Mouse (Mus musculus): ENCODE measurements around the gene Rflna. TPM values are rescaled to one million over a fixed set of nuclear protein-coding genes. Genes with fewer than 3 reads are reported as not detected.

Gene Rflna
- polyA plus RNA-seq, 1 experiment: not detected

DNA sequence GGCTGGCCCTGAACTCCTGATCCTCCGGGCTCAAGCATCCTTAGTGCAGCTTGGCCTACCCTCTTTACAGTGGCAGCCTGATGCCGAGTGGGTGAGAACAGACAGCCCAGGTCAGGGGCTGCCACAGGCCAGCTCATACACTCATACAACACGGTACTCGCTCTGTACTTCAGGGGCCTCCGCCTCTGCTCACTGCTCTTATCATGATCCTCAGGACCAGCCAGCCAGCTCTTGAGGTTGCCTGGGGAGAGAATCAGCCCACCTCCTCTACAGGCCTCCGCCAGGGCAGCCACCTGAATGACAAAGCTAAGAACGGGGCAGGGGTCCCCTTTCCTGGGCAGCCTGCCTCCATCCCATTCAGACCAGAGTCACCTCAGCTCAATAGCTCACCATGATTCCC is 50.6 kb downstream of the Rflna start:
- TF ChIP-seq TAL1 (IDR thresholded peaks at IDR 0.05; ENCODE audit: low read length) (no peak), GATA1 (IDR thresholded peaks at IDR 0.05; ENCODE audit: low read length) (peak; percentile 60)
- H3K4me3 ChIP-seq (replicated peaks): peak overlapping the region; percentile 47
- H3K27me3 ChIP-seq (ENCODE audit: control insufficient read depth): peaks cover 22% of the 10 kb centered on the region
- H3K4me1 ChIP-seq (ENCODE audit: control insufficient read depth): peaks cover 96% of the 10 kb centered on the region
- no peaks in the 10 kb centered on the region; the same call in 1 of the 2 replicates for H3K9me3 ChIP-seq (ENCODE audit: control insufficient read depth, low read length)
- H3K36me3 ChIP-seq (ENCODE audit: control insufficient read depth): peaks cover 68% of the 10 kb centered on the region

DNA sequence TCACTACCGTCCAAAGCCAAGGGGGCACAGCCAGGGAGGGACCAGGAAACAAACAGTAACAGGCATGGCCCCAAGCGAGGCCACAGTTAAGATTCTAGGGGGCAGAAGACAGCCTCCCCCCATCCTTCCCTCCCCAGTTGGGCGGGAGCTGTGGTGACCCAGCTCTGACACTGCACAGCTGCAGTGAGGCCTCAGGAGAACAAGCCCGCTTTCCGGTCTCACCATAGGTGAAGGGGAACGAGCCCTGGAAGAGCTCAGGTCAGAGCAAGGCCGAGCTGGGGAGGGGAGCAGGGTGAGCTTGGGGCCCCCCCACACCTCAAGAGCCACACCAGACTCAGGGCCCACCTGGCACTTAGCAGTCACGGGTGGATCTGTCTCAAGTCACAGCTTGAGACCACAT is 52.9 kb downstream of the Rflna start:
- Histone ChIP-seq H3K27me3 (ENCODE audit: control insufficient read depth) (peaks cover 38% of the 10 kb centered on the region), H3K4me1 (ENCODE audit: control insufficient read depth) (peaks cover 78% of the 10 kb centered on the region), H3K4me3 (replicated peaks) (no peak overlapping the region), H3K9me3 (ENCODE audit: control insufficient read depth, low read length) (no peaks in the 10 kb centered on the region; the same call in 1 of the 2 replicates), H3K36me3 (ENCODE audit: control insufficient read depth) (peaks cover 46% of the 10 kb centered on the region)
- TF ChIP-seq GATA1 (IDR thresholded peaks at IDR 0.05; ENCODE audit: low read length): no peak
- TF ChIP-seq TAL1 (IDR thresholded peaks at IDR 0.05; ENCODE audit: low read length): no peak

- H3K27me3 ChIP-seq (ENCODE audit: control insufficient read depth): peaks cover 38% of the 10 kb centered on the region
- TF ChIP-seq GATA1 (IDR thresholded peaks at IDR 0.05; ENCODE audit: low read length) (no peak), TAL1 (IDR thresholded peaks at IDR 0.05; ENCODE audit: low read length) (no peak)
- no peaks in the 10 kb centered on the region; the same call in 1 of the 2 replicates for H3K9me3 ChIP-seq (ENCODE audit: control insufficient read depth, low read length)
- peaks cover 78% of the 10 kb centered on the region for H3K4me1 ChIP-seq (ENCODE audit: control insufficient read depth)
- H3K36me3 ChIP-seq (ENCODE audit: control insufficient read depth): peaks cover 42% of the 10 kb centered on the region
- H3K4me3 ChIP-seq (replicated peaks): no peak overlapping the region
Measured at GRCm38 (mm10) chr5:125056331-125056695, 53.3 kb downstream of the Rflna start.

GRCm38 (mm10) chr5:125056696-125057554 is 53.9 kb downstream of the Rflna start:
- TF ChIP-seq TAL1 (IDR thresholded peaks at IDR 0.05; ENCODE audit: low read length): no peak
- TF ChIP-seq GATA1 (IDR thresholded peaks at IDR 0.05; ENCODE audit: low read length): no peak
- no peaks in the 10 kb centered on the region; the same call in 1 of the 2 replicates for H3K9me3 ChIP-seq (ENCODE audit: control insufficient read depth, low read length)
- H3K36me3 ChIP-seq (ENCODE audit: control insufficient read depth): peaks cover 36% of the 10 kb centered on the region
- H3K4me1 ChIP-seq (ENCODE audit: control insufficient read depth): peaks cover 75% of the 10 kb centered on the region
- H3K27me3 ChIP-seq (ENCODE audit: control insufficient read depth): peaks cover 38% of the 10 kb centered on the region
- H3K4me3 ChIP-seq (replicated peaks): peak overlapping the region; percentile 45

DNA sequence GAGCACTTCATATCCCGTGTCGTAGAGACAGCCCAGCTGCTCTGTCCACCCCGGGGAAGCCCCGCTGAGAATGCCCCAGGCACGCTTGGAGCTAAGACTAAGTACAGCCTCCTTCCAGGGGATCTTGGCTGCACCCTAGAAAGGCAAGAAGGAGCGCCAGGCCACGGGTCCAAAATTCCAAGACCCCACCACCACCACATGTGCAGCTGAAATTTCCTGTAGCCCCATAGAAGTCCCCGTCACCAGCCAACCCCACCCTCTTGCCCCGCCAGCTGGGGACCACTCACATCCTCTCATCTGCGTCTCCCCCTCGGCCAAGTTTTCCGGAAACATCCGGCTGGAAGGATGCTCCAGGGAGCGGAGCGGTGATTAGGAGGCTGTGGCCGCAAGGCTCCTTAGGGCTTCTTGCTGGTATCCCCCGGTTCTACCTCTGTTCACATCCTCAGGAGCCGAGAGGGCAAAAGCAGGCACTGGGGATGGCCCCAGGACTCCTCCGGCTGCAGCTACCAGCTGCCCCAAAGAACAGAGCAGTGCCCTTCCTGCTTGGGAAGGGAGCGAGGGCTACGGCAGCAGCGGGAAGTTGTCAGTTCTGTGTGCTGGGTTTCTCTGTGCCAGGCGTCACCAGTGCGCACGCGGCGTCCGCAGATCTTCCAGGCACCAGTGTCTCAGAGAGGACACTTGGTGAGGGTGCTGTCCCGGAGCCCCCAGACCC is 54.7 kb downstream of the Rflna start:
- Histone ChIP-seq H3K36me3 (ENCODE audit: control insufficient read depth) (peaks cover 28% of the 10 kb centered on the region), H3K27me3 (ENCODE audit: control insufficient read depth) (peaks cover 38% of the 10 kb centered on the region), H3K4me1 (ENCODE audit: control insufficient read depth) (peaks cover 67% of the 10 kb centered on the region), H3K4me3 (replicated peaks) (peak overlapping the region; percentile 45), H3K9me3 (ENCODE audit: control insufficient read depth, low read length) (no peaks in the 10 kb centered on the region; the same call in 1 of the 2 replicates)
- TF ChIP-seq GATA1 (IDR thresholded peaks at IDR 0.05; ENCODE audit: low read length): no peak
- TF ChIP-seq TAL1 (IDR thresholded peaks at IDR 0.05; ENCODE audit: low read length): no peak

DNA sequence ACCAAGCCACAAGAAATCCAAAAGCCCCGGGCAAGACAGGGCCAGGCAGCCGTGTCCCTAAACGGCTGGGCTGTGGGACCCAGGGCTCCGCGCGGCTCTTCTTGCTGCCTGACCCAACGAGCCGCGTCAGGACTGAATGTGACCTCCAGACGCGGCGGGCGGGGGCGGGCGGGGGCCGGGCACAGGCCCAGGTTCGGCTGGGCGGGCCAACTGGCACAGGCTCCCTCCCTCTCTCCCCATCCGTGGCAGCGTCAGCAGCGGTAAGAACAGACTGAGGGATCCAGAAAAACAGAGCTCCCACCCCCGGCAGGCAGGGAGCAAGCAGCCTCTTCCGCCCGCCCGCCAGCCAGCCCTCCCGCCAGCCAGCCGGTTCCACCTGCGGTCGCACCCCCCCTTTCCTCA is 55.2 kb downstream of the Rflna start:
- Histone ChIP-seq H3K36me3 (ENCODE audit: control insufficient read depth) (peaks cover 25% of the 10 kb centered on the region), H3K27me3 (ENCODE audit: control insufficient read depth) (peaks cover 38% of the 10 kb centered on the region), H3K9me3 (ENCODE audit: control insufficient read depth, low read length) (no peaks in the 10 kb centered on the region; the same call in 1 of the 2 replicates), H3K4me3 (replicated peaks) (peak overlapping the region; percentile 45), H3K4me1 (ENCODE audit: control insufficient read depth) (peaks cover 62% of the 10 kb centered on the region)
- TF ChIP-seq GATA1 (IDR thresholded peaks at IDR 0.05; ENCODE audit: low read length) (no peak), TAL1 (IDR thresholded peaks at IDR 0.05; ENCODE audit: low read length) (no peak)

Other genes starting within 250 kb of the Rflna start
- 0.10 and 0.12 TPM in 2 replicates for gene Ccdc92, start 140.8 kb upstream of the Rflna start, polyA plus RNA-seq (2012)
- 0.89 and 1.0 TPM in 2 replicates for gene Zfp664, start 140.5 kb upstream of the Rflna start, polyA plus RNA-seq (2012)
- 6.4 and 7.2 TPM in 2 replicates for gene Ncor2, start 176.0 kb downstream of the Rflna start, polyA plus RNA-seq (2012)